Mouse (Mus musculus): Measurements from ENCODE around the gene Adgrb2.

DNA sequence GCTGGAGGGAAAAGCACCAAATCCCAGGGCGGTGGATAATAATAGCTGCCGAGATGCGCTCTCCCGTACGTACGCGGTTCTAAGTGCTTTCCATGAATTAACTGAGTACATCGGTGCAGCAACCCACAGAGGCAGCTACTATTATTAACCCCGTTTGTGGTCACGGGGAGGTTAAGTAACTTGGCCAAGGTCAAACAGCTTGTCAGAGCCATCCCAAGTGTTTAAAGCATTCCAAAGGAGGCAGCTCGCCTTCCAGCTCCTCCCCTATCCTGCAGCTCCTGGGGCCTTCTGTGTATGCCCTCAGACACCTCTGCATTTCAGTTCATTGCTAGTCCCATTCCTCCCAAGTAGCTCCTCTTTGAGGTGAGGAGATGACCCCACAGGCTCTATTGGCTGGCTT is 19.4 kb upstream of the Adgrb2 start:
- TF ChIP-seq CTCF (IDR thresholded peaks at IDR 0.05; ENCODE audit: low read depth) = no peak
- no peak for TF ChIP-seq EP300 (IDR thresholded peaks at IDR 0.05; ENCODE audit: low read depth)
